Mouse (Mus musculus) heart, embryonic 16.5 days (tissue): ENCODE measurements around the gene Slc2a12. TPM values are rescaled to one million over a fixed set of nuclear protein-coding genes. Genes with fewer than 3 reads are reported as not detected.

Experiments used
- ATAC-seq: fragments of 200-750 bp; cut with Nextera tagmentation; replicated peaks from 2 replicates; pipeline ENCODE4 v1.8.0; 2017; ENCODE audit warnings: moderate number of reproducible peaks; ENCODE audit not compliant: insufficient read depth, low FRiP score; ENCODE audit errors: extremely low read depth
- H3K27ac ChIP-seq: fragments of 300-500 bp; sonication (generic); 2 replicates; pipeline ENCODE4 v1.5.1; 2014; ENCODE audit warnings: mild to moderate bottlenecking, low read length, control low read depth, moderate library complexity
- H3K27me3 ChIP-seq: fragments of 300-500 bp; sonication (generic); 2 replicates; pipeline ENCODE4 v1.6.1; 2014; ENCODE audit warnings: low read length, mixed read lengths; ENCODE audit not compliant: control insufficient read depth, insufficient read depth
- H3K36me3 ChIP-seq: fragments of 300-500 bp; sonication (generic); 2 replicates; pipeline ENCODE4 v1.6.1; 2014; ENCODE audit not compliant: control insufficient read depth, insufficient read depth
- H3K4me1 ChIP-seq: fragments of 300-500 bp; sonication (generic); 2 replicates; pipeline ENCODE4 v1.6.1; 2014; ENCODE audit warnings: low read length, mixed read lengths; ENCODE audit not compliant: control insufficient read depth, insufficient read depth
- H3K4me2 ChIP-seq: fragments of 300-500 bp; sonication (generic); 2 replicates; pipeline ENCODE4 v1.6.1; 2014; ENCODE audit warnings: low read depth, mild to moderate bottlenecking, control low read depth, low read length
- H3K4me3 ChIP-seq: fragments of 300-500 bp; sonication (generic); 2 replicates; pipeline ENCODE4 v1.5.1; 2014; ENCODE audit warnings: mild to moderate bottlenecking, control low read depth, low read length
- H3K9ac ChIP-seq: fragments of 300-500 bp; sonication (generic); 2 replicates; pipeline ENCODE4 v1.6.1; 2014; ENCODE audit warnings: low read length, control low read depth
- H3K9me3 ChIP-seq: fragments of 300-500 bp; sonication (generic); replicated peaks from 2 replicates; pipeline ENCODE4 v1.6.1; 2016; ENCODE audit warnings: low read length; ENCODE audit not compliant: control insufficient read depth
- WGBS: fragments of 180-500 bp; shearing (Covaris S2); extraction: QIAGEN DNeasy Blood & Tissue Kit; methylation state at CpG from one replicate; pipeline ENCODE4 v1.1.7; 2014; 5-methylcytosine and 5-hydroxymethylcytosine counted together
- polyA plus RNA-seq: library from polyadenylated mRNA; unstranded; fragments of >200 nt; fragmentation: Nextera tagmentation; extraction: Ambion mirVana; gene quantifications from 2 replicates; pipeline ENCODE4 v1.2.1, GENCODE M21; 2015

Slc2a12 gene
- polyA plus RNA-seq, 1 experiment from 2014 or later, result 2.0 TPM

DNA sequence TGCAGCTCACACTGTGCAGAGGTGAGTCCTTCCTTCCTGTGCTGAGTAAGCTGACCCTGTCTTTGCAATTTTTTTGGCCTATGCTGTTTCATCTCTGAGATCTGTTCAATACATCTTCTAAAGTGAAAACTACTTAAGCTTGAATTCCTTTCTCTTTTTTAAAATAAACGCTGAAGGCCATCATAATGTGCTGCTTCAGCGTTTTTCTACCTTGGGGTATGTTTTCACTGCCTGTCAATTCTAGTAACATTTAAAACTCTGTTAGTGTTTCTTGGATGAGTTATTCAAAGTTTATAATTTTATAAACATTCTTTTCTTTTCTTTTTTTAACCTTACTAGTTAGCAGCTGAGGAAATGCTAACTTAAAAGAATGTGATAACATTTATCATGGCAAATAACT, 68.1 kb downstream of the Slc2a12 start:
- Histone ChIP-seq H3K9me3 (no peaks in the 10 kb centered on the region), H3K36me3 (peaks cover 11% of the 10 kb centered on the region), H3K9ac (no peak overlapping the region), H3K4me3 (no peak overlapping the region), H3K4me1 (peaks cover 13% of the 10 kb centered on the region; the same call in 1 of the 2 replicates), H3K4me2 (no peak overlapping the region), H3K27ac (no peak overlapping the region), H3K27me3 (no peaks in the 10 kb centered on the region)
- WGBS, result 71% methylated on average over 2 of the region's 2 CpGs
- ATAC-seq, result no peak

GRCm38 (mm10) chr10:22714520-22714919, 69.7 kb downstream of the Slc2a12 start:
- Histone ChIP-seq H3K4me1 (peaks cover 6% of the 10 kb centered on the region), H3K9me3 (no peaks in the 10 kb centered on the region), H3K4me3 (no peak overlapping the region), H3K27ac (no peak overlapping the region), H3K27me3 (no peaks in the 10 kb centered on the region), H3K4me2 (no peak overlapping the region), H3K36me3 (peaks cover 9% of the 10 kb centered on the region), H3K9ac (no peak overlapping the region)
- ATAC-seq, result no peak
- WGBS, result 50% methylated on average over 4 of the region's 4 CpGs

- 0 out of 2 replicates have a peak, but pooled peaks have one; percentile 47 for ATAC-seq
- no peaks in the 10 kb centered on the region for H3K9me3 ChIP-seq
- no peak overlapping the region for H3K9ac ChIP-seq
- no peak overlapping the region for H3K27ac ChIP-seq
- peaks cover 22% of the 10 kb centered on the region for H3K4me1 ChIP-seq
- H3K36me3 ChIP-seq, result no peaks in the 10 kb centered on the region
- no peak overlapping the region for H3K4me2 ChIP-seq
- 28% methylated on average over 4 of the region's 4 CpGs for WGBS
- no peaks in the 10 kb centered on the region for H3K27me3 ChIP-seq
- H3K4me3 ChIP-seq, result no peak overlapping the region
These were observed 73.7 kb downstream of the Slc2a12 start for GRCm38 (mm10) chr10:22718475-22718874.

GRCm38 (mm10) chr10:22720781-22721529, 76.1 kb downstream of the Slc2a12 start:
- no peaks in the 10 kb centered on the region for H3K27me3 ChIP-seq
- no peak overlapping the region for H3K9ac ChIP-seq
- H3K27ac ChIP-seq, result no peak overlapping the region
- no peak overlapping the region for H3K4me2 ChIP-seq
- H3K4me3 ChIP-seq, result no peak overlapping the region
- WGBS, result 81% methylated on average over 5 of the region's 5 CpGs
- peaks cover 26% of the 10 kb centered on the region for H3K4me1 ChIP-seq
- no peaks in the 10 kb centered on the region; the same call in 1 of the 2 replicates for H3K36me3 ChIP-seq
- no peaks in the 10 kb centered on the region for H3K9me3 ChIP-seq
- ATAC-seq, result no peak

- Histone ChIP-seq H3K4me2 (no peak overlapping the region), H3K9ac (no peak overlapping the region), H3K27ac (no peak overlapping the region), H3K36me3 (no peaks in the 10 kb centered on the region; the same call in 1 of the 2 replicates), H3K27me3 (no peaks in the 10 kb centered on the region), H3K4me3 (no peak overlapping the region), H3K4me1 (peaks cover 37% of the 10 kb centered on the region), H3K9me3 (no peaks in the 10 kb centered on the region)
- no peak for ATAC-seq
- WGBS, result 33% methylated on average over 4 of the region's 4 CpGs
These were observed 80.4 kb downstream of the Slc2a12 start for GRCm38 (mm10) chr10:22725166-22725565.

- H3K36me3 ChIP-seq, result no peaks in the 10 kb centered on the region; the same call in 1 of the 2 replicates
- 79% methylated on average over 7 of the region's 7 CpGs for WGBS
- H3K4me2 ChIP-seq, result no peak overlapping the region
- no peaks in the 10 kb centered on the region for H3K27me3 ChIP-seq
- H3K9ac ChIP-seq, result no peak overlapping the region
- H3K4me3 ChIP-seq, result no peak overlapping the region
- no peak for ATAC-seq
- peaks cover 33% of the 10 kb centered on the region for H3K4me1 ChIP-seq
- H3K9me3 ChIP-seq, result no peaks in the 10 kb centered on the region
- H3K27ac ChIP-seq, result no peak overlapping the region
These were observed 81.5 kb downstream of the Slc2a12 start for GRCm38 (mm10) chr10:22726295-22726694.

GRCm38 (mm10) chr10:22728257-22728656, 83.4 kb downstream of the Slc2a12 start:
- ATAC-seq, result no peak
- no peaks in the 10 kb centered on the region for H3K9me3 ChIP-seq
- no peak overlapping the region for H3K4me3 ChIP-seq
- H3K27ac ChIP-seq, result no peak overlapping the region
- 86% methylated on average over 1 of the region's 1 CpGs for WGBS
- H3K4me1 ChIP-seq, result peaks cover 33% of the 10 kb centered on the region
- H3K4me2 ChIP-seq, result no peak overlapping the region
- H3K9ac ChIP-seq, result no peak overlapping the region
- H3K27me3 ChIP-seq, result no peaks in the 10 kb centered on the region
- H3K36me3 ChIP-seq, result no peaks in the 10 kb centered on the region; the same call in 1 of the 2 replicates

DNA sequence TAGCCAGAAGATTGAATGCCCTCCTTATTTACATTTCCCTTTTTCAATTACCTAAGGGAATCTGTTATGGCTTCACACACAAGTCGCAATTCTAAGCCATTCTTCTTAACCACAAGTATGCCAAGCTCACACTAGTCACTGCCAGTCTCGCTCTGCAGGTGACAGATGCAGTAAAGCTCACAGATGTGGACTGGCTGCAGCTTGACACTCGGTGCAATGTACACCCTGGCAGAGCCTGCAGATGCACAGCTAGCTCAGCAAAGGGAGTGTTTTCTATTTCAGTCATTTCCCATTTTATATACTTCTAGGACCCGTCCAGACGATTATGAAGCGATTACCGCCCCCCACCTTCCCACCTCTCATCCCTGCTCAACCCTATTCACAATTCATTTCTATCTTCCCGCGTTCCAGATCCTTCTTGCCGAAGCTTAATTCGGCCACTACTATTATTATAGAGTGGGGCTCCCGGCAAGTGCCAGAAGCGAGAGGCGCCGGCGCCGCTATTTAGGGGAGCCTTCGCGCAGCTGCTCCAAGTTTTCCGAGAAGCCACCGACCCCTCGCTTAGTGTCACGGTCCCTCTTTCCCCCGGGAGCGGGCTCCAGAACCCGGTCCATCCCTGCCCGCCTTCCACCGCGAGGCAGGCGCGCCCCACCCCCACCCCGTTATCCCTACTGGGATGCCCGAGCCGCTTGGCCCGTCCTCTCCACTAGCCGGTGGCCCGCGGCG, 85.6 kb downstream of the Slc2a12 start:
- H3K9me3 ChIP-seq, result no peaks in the 10 kb centered on the region
- H3K4me1 ChIP-seq, result peaks cover 25% of the 10 kb centered on the region
- no peaks in the 10 kb centered on the region for H3K36me3 ChIP-seq
- no peaks in the 10 kb centered on the region for H3K27me3 ChIP-seq
- H3K4me3 ChIP-seq, result peak overlapping the region; percentile 88
- ATAC-seq, result peak; percentile 62
- peak overlapping the region; percentile 91 for H3K9ac ChIP-seq
- WGBS, result 1% methylated on average over 38 of the region's 39 CpGs
- H3K4me2 ChIP-seq, result peak overlapping the region; percentile 68
- H3K27ac ChIP-seq, result peak overlapping the region; percentile 80

GRCm38 (mm10) chr10:22730992-22731271, 86.1 kb downstream of the Slc2a12 start:
- no peaks in the 10 kb centered on the region for H3K27me3 ChIP-seq
- peak; percentile 30; the same call in 1 of the 2 replicates for ATAC-seq
- H3K4me1 ChIP-seq, result peaks cover 25% of the 10 kb centered on the region
- under 1% methylated on average over 33 of the region's 33 CpGs for WGBS
- H3K4me2 ChIP-seq, result peak overlapping the region; percentile 68
- no peaks in the 10 kb centered on the region for H3K36me3 ChIP-seq
- no peaks in the 10 kb centered on the region for H3K9me3 ChIP-seq
- H3K9ac ChIP-seq, result peak overlapping the region; percentile 91
- peak overlapping the region; percentile 80 for H3K27ac ChIP-seq
- H3K4me3 ChIP-seq, result peak overlapping the region; percentile 88
